Mouse (Mus musculus) erythroid progenitor cell, adult 5-6 weeks (primary cell): ENCODE data around the gene Mgea5. TPM values are rescaled to one million over a fixed set of nuclear protein-coding genes. Genes with fewer than 3 reads are reported as not detected.

Experiments
- ATAC-seq: replicated peaks from 2 replicates; pipeline ENCODE4 v1.8.0; 2016; ENCODE audit warnings: moderate number of reproducible peaks, mild to moderate bottlenecking, moderate TSS enrichment, inconsistent platforms; ENCODE audit not compliant: poor library complexity, low FRiP score, severe bottlenecking
- total RNA-seq, 2 experiments: library from RNA; stranded (forward) in 1 of 2; stranded (reverse) in 1 of 2; fragments of 150-400 nt in 1 of 2; fragments of 186-747, 209-891 nt in 1 of 2; gene quantifications; 2 replicates each; pipeline versions ENCODE4 v1.2.3 to v1.2.4; 2015 to 2017; ENCODE audit warnings: low replicate concordance in 2 of 2

Mgea5 gene
- total RNA-seq, 2 experiments from 2014 or later, result 118 to 181 TPM

GRCm38 (mm10) chr19:45736855-45737207 is 46.8 kb downstream of the Mgea5 start:
- ATAC-seq, result no peak

GRCm38 (mm10) chr19:45736241-45736640 is 47.4 kb downstream of the Mgea5 start:
- no peak for ATAC-seq

GRCm38 (mm10) chr19:45734762-45735161 is 48.9 kb downstream of the Mgea5 start:
- no peak for ATAC-seq

- no peak for ATAC-seq
Measured at GRCm38 (mm10) chr19:45734191-45734590, 49.4 kb downstream of the Mgea5 start.

- no peak for ATAC-seq
Measured at GRCm38 (mm10) chr19:45733564-45733963, 50.1 kb downstream of the Mgea5 start.

GRCm38 (mm10) chr19:45731658-45732057 is 52.0 kb downstream of the Mgea5 start:
- no peak for ATAC-seq

- ATAC-seq, result no peak
Measured at GRCm38 (mm10) chr19:45730042-45730441, 53.6 kb downstream of the Mgea5 start.

- no peak for ATAC-seq
Measured at GRCm38 (mm10) chr19:45727231-45727630, 56.4 kb downstream of the Mgea5 start.

- no peak for ATAC-seq
Measured at GRCm38 (mm10) chr19:45725677-45726277, 57.9 kb downstream of the Mgea5 start.

- no peak for ATAC-seq
Measured at GRCm38 (mm10) chr19:45722188-45722587, 61.4 kb downstream of the Mgea5 start.

GRCm38 (mm10) chr19:45718286-45718685 is 65.4 kb downstream of the Mgea5 start:
- ATAC-seq, result no peak

- ATAC-seq, result no peak
Measured at GRCm38 (mm10) chr19:45717493-45718220, 66.0 kb downstream of the Mgea5 start.

- no peak for ATAC-seq
Measured at GRCm38 (mm10) chr19:45708704-45709103, 74.9 kb downstream of the Mgea5 start.

Other genes with a start within 250 kb of the Mgea5 start
- 3.6 TPM in 1 of 2 replicates, not detected in the other for gene Poll, start 223.3 kb downstream of the Mgea5 start, total RNA-seq (2015; ENCODE audit: low replicate concordance)
- gene Poll, start 223.3 kb downstream of the Mgea5 start, total RNA-seq (2017; ENCODE audit: low replicate concordance), result 3.0 TPM in 1 of 2 replicates, not detected in the other
- gene Gm17018, start 223.2 kb downstream of the Mgea5 start, total RNA-seq (2015; ENCODE audit: low replicate concordance), result 3.4 TPM in 1 of 2 replicates, not detected in the other
- 4.0 and 7.7 TPM in 2 replicates for gene Gm17018, start 223.2 kb downstream of the Mgea5 start, total RNA-seq (2017; ENCODE audit: low replicate concordance)
- gene Fbxw4, start 123.5 kb downstream of the Mgea5 start, total RNA-seq (2015; ENCODE audit: low replicate concordance), result 20.5 and 26.4 TPM in 2 replicates
- gene Fbxw4, start 123.5 kb downstream of the Mgea5 start, total RNA-seq (2017; ENCODE audit: low replicate concordance), result 22.2 and 23.4 TPM in 2 replicates
- not detected in 2 replicates for gene Fgf8, start 40.9 kb downstream of the Mgea5 start, total RNA-seq (2015; ENCODE audit: low replicate concordance)
- not detected in 2 replicates for gene Fgf8, start 40.9 kb downstream of the Mgea5 start, total RNA-seq (2017; ENCODE audit: low replicate concordance)
- gene Npm3, start 34.2 kb downstream of the Mgea5 start, total RNA-seq (2015; ENCODE audit: low replicate concordance), result 5.4 and 6.8 TPM in 2 replicates
- gene Npm3, start 34.2 kb downstream of the Mgea5 start, total RNA-seq (2017; ENCODE audit: low replicate concordance), result 1.1 and 16.3 TPM in 2 replicates
- not detected in 2 replicates for gene Kcnip2, start 32.2 kb upstream of the Mgea5 start, total RNA-seq (2015; ENCODE audit: low replicate concordance)
- gene Kcnip2, start 32.2 kb upstream of the Mgea5 start, total RNA-seq (2017; ENCODE audit: low replicate concordance), result 0.26 TPM in 1 of 2 replicates, not detected in the other
- gene Armh3, start 214.7 kb upstream of the Mgea5 start, total RNA-seq (2015; ENCODE audit: low replicate concordance), result 0.72 and 3.4 TPM in 2 replicates
- gene Armh3, start 214.7 kb upstream of the Mgea5 start, total RNA-seq (2017; ENCODE audit: low replicate concordance), result 1.2 and 2.0 TPM in 2 replicates
- not detected in 2 replicates for gene Hps6, start 219.7 kb upstream of the Mgea5 start, total RNA-seq (2015; ENCODE audit: low replicate concordance)
- 1.2 TPM in 1 of 2 replicates, not detected in the other for gene Hps6, start 219.7 kb upstream of the Mgea5 start, total RNA-seq (2017; ENCODE audit: low replicate concordance)